Mouse (Mus musculus) cerebellum, adult (tissue): ENCODE results near the gene Rpp25.

Source experiments
- ATAC-seq: cut with Nextera tagmentation; 2 replicates; pipeline ENCODE4 v1.9.2; 2017; ENCODE audit warnings: mild to moderate bottlenecking, moderate library complexity, mixed read lengths; ENCODE audit not compliant: insufficient number of reproducible peaks, low FRiP score, low TSS enrichment

The Rpp25 gene

DNA sequence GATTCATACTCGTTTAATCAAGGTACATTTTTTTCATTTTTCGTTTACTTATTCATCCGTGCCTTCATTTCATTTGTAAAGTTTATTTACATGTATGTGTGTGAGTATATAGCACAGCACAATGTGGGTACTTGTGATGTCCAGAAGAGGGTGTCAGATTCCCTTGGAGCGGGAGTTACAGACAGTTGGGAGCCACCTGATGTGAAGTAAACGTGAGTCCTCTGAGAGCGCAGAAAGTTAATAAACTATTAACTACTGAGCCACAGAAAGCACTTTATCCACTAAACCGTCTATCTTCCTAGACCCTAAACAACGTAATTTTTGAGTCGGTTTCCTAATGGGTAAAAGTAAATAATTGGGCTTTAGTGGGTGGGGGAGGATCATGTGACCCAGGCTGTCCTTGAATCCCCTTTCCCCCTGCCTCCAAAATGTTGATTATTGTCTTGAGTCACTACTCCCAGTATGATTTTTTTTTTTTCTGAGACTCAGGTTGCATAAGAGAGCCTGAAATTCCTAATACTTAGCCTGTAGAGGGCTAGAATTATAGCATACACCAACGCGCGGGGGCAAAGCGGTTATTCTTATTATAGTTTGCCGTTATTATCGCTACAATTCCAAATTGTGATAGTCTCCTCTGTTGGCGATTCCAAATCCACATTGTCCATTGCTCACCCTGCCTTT is 16.7 kb downstream of the Rpp25 start:
- ATAC-seq, result no peak

DNA sequence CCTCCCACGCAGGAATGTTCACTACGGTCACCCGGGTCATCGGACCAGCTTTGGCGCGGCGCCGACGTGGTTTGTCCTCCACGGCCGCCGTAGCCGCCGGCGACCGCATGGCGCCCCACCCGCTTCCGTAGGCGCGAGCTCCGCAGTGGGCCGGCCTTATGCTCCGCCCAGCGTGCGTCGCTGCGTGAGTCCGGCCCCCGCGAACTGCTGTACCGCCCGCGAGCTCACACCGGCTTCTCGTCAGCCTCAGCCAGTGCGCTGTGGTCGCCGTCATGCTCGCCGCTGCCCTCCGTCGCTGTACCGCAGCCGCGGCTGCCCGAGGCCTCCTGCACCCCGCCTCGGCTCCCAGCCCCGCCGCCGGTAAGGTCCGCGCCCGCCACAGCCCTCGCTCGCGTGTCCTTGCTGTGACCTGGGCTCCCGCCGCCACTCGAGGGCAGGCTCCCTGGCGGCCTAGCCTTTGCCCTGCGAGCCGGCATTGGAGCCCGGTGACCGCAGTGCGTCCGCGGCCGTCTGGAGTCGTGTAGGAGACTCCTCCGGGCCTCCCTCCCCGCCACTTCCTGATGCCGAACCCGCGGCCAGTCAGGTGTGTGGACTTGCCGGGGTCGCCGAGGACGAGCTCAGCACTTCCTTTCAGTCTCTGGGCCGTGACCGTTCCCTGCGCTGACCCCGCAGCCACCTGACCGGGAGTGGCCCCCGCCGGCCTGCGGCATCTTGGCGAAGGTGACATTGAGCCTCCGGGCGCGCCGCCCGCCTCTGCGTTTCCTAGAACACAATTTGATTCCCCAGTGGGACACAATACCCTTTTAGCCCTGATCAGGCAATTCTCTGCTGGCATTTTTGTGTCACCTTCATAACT is 17.5 kb downstream of the Rpp25 start, which contains the start of gene Cox5a:
Gene Cox5a, plus strand, starts transcription at position 219 of the 856 bp plus-strand sequence.
- peak; percentile 86 for ATAC-seq

GRCm38 (mm10) chr9:57522114-57522860 is 18.5 kb downstream of the Rpp25 start:
- ATAC-seq, result no peak

DNA sequence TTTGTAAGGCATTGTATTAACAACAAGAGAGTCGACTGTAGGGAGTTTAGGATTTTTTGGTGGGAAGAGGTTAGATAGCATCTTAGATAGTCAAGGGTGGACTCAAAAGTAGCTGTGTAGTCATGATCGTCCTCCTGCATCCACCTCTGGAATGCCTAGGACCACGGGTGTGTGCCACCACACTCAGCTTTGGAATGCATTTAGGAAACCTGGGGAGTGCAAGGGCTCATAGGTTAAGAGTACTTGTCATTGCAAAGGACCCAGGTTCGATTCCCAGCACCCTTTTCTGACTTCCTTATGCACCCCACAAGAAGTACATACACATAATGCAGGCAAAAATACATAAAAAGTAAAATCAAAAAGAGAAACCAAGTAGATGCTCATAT is 19.0 kb downstream of the Rpp25 start:
- ATAC-seq, result no peak

DNA sequence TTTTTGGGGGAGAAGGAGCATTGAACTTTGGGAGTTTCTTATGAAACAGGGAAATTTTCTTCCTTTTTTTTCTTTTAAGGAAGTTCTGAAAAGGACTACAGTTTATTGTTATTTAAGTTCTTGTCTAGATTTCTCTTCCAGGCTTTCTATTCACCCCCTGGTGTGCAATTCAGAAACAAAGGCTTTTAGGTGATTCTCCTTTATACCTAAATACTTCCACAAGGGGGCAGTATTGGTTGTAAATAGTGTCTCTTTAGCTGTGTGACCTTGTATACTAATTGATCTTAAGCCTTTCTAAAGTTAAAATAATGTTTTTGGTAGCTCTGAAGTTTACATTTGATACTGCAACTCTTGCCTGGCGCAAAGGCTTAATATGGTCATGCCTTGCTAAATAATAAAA is 19.9 kb downstream of the Rpp25 start:
- ATAC-seq, result no peak

GRCm38 (mm10) chr9:57524439-57524838 is 20.6 kb downstream of the Rpp25 start:
- no peak for ATAC-seq

DNA sequence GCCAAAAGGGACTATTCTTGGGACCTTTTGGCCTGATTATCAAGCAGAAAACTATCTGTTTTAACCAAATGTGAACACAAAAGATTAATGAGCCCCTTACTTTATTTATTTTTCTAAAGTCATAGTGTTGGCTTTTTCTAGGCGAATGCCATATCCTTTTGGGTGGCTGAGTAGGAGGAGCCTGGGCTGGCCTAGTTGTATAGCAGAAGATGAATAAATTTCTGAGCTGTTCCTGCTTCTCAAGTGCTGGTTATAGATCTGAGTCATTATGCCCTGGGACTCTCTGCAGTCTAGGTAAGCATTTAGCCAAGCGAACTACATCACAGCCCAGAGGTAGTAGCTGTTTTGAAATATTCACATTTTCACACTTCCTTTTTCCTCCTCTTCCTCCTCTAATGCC is 21.7 kb downstream of the Rpp25 start:
- ATAC-seq, result no peak

- no peak for ATAC-seq
Observed at GRCm38 (mm10) chr9:57526435-57526834, 22.6 kb downstream of the Rpp25 start.

DNA sequence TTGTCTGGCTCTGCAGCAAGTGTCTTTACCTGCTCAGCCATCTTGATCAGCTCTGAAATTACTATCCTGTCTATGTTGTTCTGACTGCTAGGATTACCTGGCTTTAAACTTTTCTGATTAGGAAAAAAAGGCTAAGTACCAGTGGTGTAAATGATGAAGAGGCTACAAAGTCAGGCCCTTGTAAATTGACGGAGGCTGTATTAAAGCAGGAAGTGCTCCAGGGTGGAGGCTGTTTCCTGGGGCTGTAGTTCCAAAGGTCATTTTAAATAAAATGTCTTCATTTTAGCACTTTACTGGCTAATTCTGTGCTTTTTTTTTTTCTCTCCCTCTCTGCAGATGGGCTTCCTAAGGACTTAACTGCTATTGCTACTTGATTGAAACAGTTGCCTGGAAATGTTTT is 28.1 kb downstream of the Rpp25 start:
- no peak for ATAC-seq

- ATAC-seq, result no peak
Observed at GRCm38 (mm10) chr9:57536362-57536761, 32.5 kb downstream of the Rpp25 start.

DNA sequence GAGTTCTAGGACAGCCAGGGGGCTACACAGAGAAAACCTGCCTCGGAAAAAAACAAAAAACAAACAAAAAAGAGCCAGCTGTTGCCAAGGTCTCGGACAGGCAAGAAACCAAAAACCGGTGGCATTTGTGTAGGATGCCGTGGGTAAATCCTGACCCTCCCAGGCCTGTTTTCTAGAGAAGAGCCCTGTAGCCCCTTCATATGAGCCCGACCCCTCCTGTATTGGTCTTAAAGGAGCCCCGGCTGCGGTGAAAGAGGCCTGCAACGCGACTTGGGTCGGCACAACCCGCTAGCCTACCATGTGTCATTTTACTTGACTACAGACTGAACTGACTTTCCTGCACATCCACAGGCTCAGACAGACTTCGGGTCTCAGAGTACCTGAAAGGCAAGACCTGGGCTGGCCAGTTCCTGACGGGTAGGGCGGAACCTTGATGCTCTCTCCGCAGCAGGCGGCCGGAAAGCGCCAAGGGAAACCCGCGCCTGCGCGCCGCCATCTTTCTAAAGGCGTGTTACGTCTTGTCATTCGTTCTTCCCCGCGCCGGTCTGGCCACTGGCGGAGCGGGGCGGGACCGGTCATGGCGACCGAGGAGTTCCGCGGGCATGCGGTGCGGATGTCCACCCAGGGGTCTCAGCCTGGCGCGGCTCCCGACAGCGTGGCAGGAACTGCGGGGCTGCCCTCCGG is 33.4 kb downstream of the Rpp25 start, which contains the start of gene Fam219b:
Gene Fam219b, plus strand, starts transcription at position 485 of the 684 bp plus-strand sequence.
- peak; percentile 78 for ATAC-seq

- peak; percentile 23; the same call in 1 of the 2 replicates for ATAC-seq
Observed at GRCm38 (mm10) chr9:57537728-57538181, 33.9 kb downstream of the Rpp25 start.

GRCm38 (mm10) chr9:57539550-57539949 is 35.7 kb downstream of the Rpp25 start:
- ATAC-seq, result no peak

GRCm38 (mm10) chr9:57541312-57541711 is 37.5 kb downstream of the Rpp25 start:
- ATAC-seq, result no peak

GRCm38 (mm10) chr9:57543951-57544350 is 40.1 kb downstream of the Rpp25 start:
- no peak for ATAC-seq

DNA sequence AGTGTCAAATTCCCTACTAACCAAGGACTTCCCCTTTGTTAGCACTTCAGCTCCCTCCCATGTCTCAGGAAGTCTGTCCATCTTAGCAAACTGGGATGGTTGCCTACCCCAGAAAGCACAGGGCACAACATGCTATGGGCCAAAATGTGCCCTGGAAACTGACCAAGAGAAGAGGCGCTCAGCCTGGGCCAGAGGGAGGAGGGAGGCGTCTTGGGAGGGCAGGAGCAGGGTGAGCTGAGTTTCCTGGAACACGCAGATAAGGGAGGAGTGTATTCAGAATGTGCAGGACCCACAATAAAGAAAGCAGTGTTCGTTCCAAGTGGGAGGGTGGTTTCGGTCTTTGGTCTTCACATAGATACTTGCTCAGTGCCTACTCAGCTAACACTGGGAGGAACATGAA is 43.5 kb downstream of the Rpp25 start:
- ATAC-seq, result no peak

GRCm38 (mm10) chr9:57547869-57548268 is 44.0 kb downstream of the Rpp25 start:
- no peak for ATAC-seq

GRCm38 (mm10) chr9:57549186-57549585 is 45.4 kb downstream of the Rpp25 start:
- ATAC-seq, result no peak

GRCm38 (mm10) chr9:57550126-57550862 is 46.5 kb downstream of the Rpp25 start:
- ATAC-seq, result no peak
